Mouse (Mus musculus) spleen, adult 10 weeks (tissue): ENCODE measurements around the gene Aldh3a1. TPM values are rescaled to one million over a fixed set of nuclear protein-coding genes. Genes with fewer than 3 reads are reported as not detected.

ENCODE experiments used
- polyA plus RNA-seq: library from polyadenylated mRNA; stranded (reverse); fragments of 350-450 nt; fragmentation: Illumina TruSeq; extraction: RNeasy Lipid Tissue Mini Kit (QIAGEN cat#74804); gene quantifications from one replicate; pipeline ENCODE4 v1.2.3, GENCODE M21; 2015; ENCODE audit warnings: low replicate concordance; ENCODE audit not compliant: insufficient read depth

Gene Aldh3a1
- 1.9 TPM for polyA plus RNA-seq

GRCm38 (mm10) chr11:61207487-61208246, at the start of gene Aldh3a1:
TSS of gene Aldh3a1 (plus strand) at chr11:61207537.

GRCm38 (mm10) chr11:61174821-61175658, 32.3 kb upstream of the Aldh3a1 start, which contains the start of gene Usp22:
TSS of gene Usp22 (minus strand) at chr11:61175055.

GRCm38 (mm10) chr11:61266551-61267533, 59.5 kb downstream of the Aldh3a1 start, which contains the start of gene Aldh3a2:
TSS of gene Aldh3a2 (minus strand) at chr11:61267464.

Other genes with a start within 250 kb of the Aldh3a1 start
- gene Kcnj12, start 185.0 kb upstream of the Aldh3a1 start, polyA plus RNA-seq, result not detected
- 157 TPM for gene Tnfrsf13b, start 80.8 kb upstream of the Aldh3a1 start, polyA plus RNA-seq
- 32.6 TPM for gene Usp22, start 32.5 kb upstream of the Aldh3a1 start, polyA plus RNA-seq
- gene Aldh3a2, start 59.9 kb downstream of the Aldh3a1 start, polyA plus RNA-seq, result 57.8 TPM
- gene Slc47a2, start 135.3 kb downstream of the Aldh3a1 start, polyA plus RNA-seq, result not detected
- gene Slc47a1, start 170.8 kb downstream of the Aldh3a1 start, polyA plus RNA-seq, result not detected
- not detected for gene Rnf112, start 246.6 kb downstream of the Aldh3a1 start, polyA plus RNA-seq